Mouse (Mus musculus) erythroblast, embryonic 14.5 days (primary cell): ENCODE data around the gene Tmem131.

Experiments
- GATA1 ChIP-seq: IDR thresholded peaks from 2 replicates; pipeline ENCODE4 v1.6.1; 2012; ENCODE audit warnings: low read length, inconsistent platforms, mixed read lengths
- TAL1 ChIP-seq: IDR thresholded peaks from 3 replicates; pipeline ENCODE4 v1.6.1; 2012; ENCODE audit warnings: low read length, inconsistent platforms, mixed read lengths

DNA sequence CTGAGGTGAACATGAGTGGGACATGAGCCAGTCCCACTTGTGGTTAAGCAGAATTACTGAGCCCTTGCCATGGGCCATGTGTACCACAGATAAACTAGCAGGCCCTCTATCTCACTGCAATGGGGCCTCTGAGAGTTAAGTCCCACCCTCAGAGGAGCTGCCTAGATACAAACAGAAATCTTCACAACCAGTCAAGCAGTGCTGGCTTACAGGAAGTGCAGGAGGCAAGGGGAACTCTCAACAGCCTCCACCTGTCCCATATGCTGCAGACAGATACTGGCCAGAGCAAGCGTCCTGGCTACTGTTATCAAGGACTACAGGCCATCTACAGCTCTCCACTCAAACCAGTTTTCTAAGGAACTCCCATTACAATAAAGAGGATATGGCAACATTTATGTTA, 23.7 kb downstream of the Tmem131 start:
- TF ChIP-seq GATA1, result peak; percentile 91
- TF ChIP-seq TAL1, result peak; percentile 97
